9 mouse cellular contexts compared by ENCODE assay signal in the genomic region with DNA sequence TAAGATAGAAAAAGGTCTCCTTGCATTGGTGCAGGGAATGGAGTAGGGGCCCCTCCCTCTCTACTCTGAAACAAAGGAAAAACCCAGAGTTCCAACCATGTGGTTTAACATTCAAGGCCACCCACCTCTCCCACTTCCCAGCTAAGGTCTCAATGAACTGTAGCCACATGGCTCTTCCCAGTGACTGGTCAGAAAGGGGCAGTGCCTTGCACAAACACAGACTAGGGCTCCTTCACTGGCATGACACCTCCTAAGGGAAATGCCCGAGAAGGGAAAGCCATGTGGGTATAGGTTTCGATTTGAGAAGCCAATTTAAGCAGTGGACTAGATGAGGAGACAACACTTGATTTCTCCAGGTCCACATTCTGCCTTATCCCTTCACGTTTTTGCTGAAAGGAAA. TPM values are rescaled to one million over a fixed set of nuclear protein-coding genes. Genes with fewer than 3 reads are reported as not detected.
DNase-seq lines count a peak whose midpoint lies in the region; ATAC-seq and TF ChIP-seq lines count a peak whose summit lies in the region.
"Had no signal": no experiment of that assay in that cellular context is flagged by ENCODE, and none has a peak within 500 bp of the region (broad histone marks: within the 10 kb centered on the region; RNA-seq: fewer than 3 reads in every experiment).

No protein-coding gene starts in this region.

- peak overlapping the region; percentile 85; the same call in 1 of the 2 replicates for H3K9ac ChIP-seq in heart, embryonic 14.5 days (ENCODE audit: low read length)
- H3K9ac ChIP-seq in heart, postnatal 0 days (replicated peaks; ENCODE audit: low read depth, low read length), result peak overlapping the region; percentile 78; the same call in 1 of the 2 replicates
- no peak overlapping the region for H3K9ac ChIP-seq in midbrain, embryonic 12.5 days (replicated peaks)

- H3K27ac ChIP-seq in heart, embryonic 14.5 days (replicated peaks in 1 of 2; ENCODE audit: control insufficient read depth in 1 of 2, insufficient read depth in 1 of 2, low read depth in 2 of 2, low read length in 2 of 2), result no peak overlapping the region
- no peak overlapping the region for H3K27ac ChIP-seq in heart, postnatal 0 days (ENCODE audit: low read depth)
- H3K27ac ChIP-seq in midbrain, embryonic 12.5 days (replicated peaks), result no peak overlapping the region

- no peaks in the 10 kb centered on the region for H3K27me3 ChIP-seq in heart, embryonic 14.5 days (ENCODE audit: control insufficient read depth, insufficient read depth, low read length)
- no peaks in the 10 kb centered on the region for H3K27me3 ChIP-seq in heart, postnatal 0 days (ENCODE audit: control insufficient read depth, insufficient read depth, low read length)
- H3K27me3 ChIP-seq in midbrain, embryonic 12.5 days, result no peaks in the 10 kb centered on the region
- H3K27me3 ChIP-seq: Patski had no signal

- TF ChIP-seq CTCF in brain, embryonic 14.5 days (IDR thresholded peaks at IDR 0.05; ENCODE audit: borderline replicate concordance, extremely low read depth, insufficient read depth, insufficient read length), result no peak
- no peak for TF ChIP-seq CTCF in heart, postnatal 0 days (IDR thresholded peaks at IDR 0.05; ENCODE audit: low read depth)

- no peak for ATAC-seq in heart, embryonic 14.5 days (ENCODE audit: insufficient number of reproducible peaks, insufficient read depth, low FRiP score, low read depth)
- no peak for ATAC-seq in heart, postnatal 0 days (ENCODE audit: insufficient read depth, low read depth)
- ATAC-seq in midbrain, embryonic 12.5 days (ENCODE audit: low FRiP score, low read depth), result no peak
- no peak for ATAC-seq in erythroblast, adult 5-6 weeks (replicated peaks; ENCODE audit: low FRiP score, poor library complexity, severe bottlenecking)
- ATAC-seq: Patski had no signal

- no peaks in the 10 kb centered on the region for H3K9me3 ChIP-seq in heart, embryonic 14.5 days (ENCODE audit: control insufficient read depth, low read length)
- no peaks in the 10 kb centered on the region for H3K9me3 ChIP-seq in heart, postnatal 0 days (replicated peaks; ENCODE audit: control insufficient read depth, low read length)
- no peaks in the 10 kb centered on the region for H3K9me3 ChIP-seq in midbrain, embryonic 12.5 days

- peak overlapping the region; percentile 89 for H3K4me2 ChIP-seq in heart, embryonic 14.5 days (ENCODE audit: low read length)
- peak overlapping the region; percentile 99 for H3K4me2 ChIP-seq in heart, postnatal 0 days (ENCODE audit: low read depth, low read length)
- peak overlapping the region; percentile 77 for H3K4me2 ChIP-seq in midbrain, embryonic 12.5 days (replicated peaks)

- 41% methylated on average over 3 of the region's 3 CpGs for WGBS in heart, embryonic 14.5 days
- 36% methylated on average over 3 of the region's 3 CpGs for WGBS in heart, postnatal 0 days
- 50% methylated on average over 3 of the region's 3 CpGs for WGBS in midbrain, embryonic 12.5 days

- no peaks in the 10 kb centered on the region for H3K36me3 ChIP-seq in heart, embryonic 14.5 days (ENCODE audit: control insufficient read depth, insufficient read depth, low read length)
- H3K36me3 ChIP-seq in heart, postnatal 0 days (replicated peaks; ENCODE audit: control insufficient read depth, insufficient read depth, low read length), result no peaks in the 10 kb centered on the region
- no peaks in the 10 kb centered on the region for H3K36me3 ChIP-seq in midbrain, embryonic 12.5 days

- H3K4me3 ChIP-seq in heart, embryonic 14.5 days (ENCODE audit: control insufficient read depth in 1 of 2, insufficient read depth in 1 of 2, low read depth in 1 of 2, low read length in 2 of 2), result peak overlapping the region; percentile 1 to 80; a peak in 3 of 4 replicates
- H3K4me3 ChIP-seq in heart, postnatal 0 days (ENCODE audit: low read depth, low read length), result peak overlapping the region; percentile 82
- peak overlapping the region; percentile 64 for H3K4me3 ChIP-seq in midbrain, embryonic 12.5 days

- no peak for TF ChIP-seq EP300 in heart, postnatal 0 days (IDR thresholded peaks at IDR 0.05; ENCODE audit: low read depth)

- peaks cover 8 to 48% of the 10 kb centered on the region in 2 experiments for H3K4me1 ChIP-seq in heart, embryonic 14.5 days (ENCODE audit: control insufficient read depth in 2 of 2, insufficient read depth in 2 of 2, low read length in 2 of 2)
- H3K4me1 ChIP-seq in heart, postnatal 0 days (ENCODE audit: control insufficient read depth, insufficient read depth), result peaks cover 55% of the 10 kb centered on the region
- H3K4me1 ChIP-seq in midbrain, embryonic 12.5 days, result peaks cover 41% of the 10 kb centered on the region

- DNase-seq in heart, adult 8-10 months (ENCODE audit: low spot score), result no peak
- DNase-seq in brain, embryonic 14.5 days (ENCODE audit: low read depth), result peak; percentile 34
- no peak for DNase-seq in heart, postnatal 0 days (ENCODE audit: low spot score)
- DNase-seq in ovary, adult 18-20 months (ENCODE audit: low spot score), result no peak
- DNase-seq in layer of hippocampus, adult 9-11 months, result no peak

- TF ChIP-seq POLR2A in brain, embryonic 14.5 days (IDR thresholded peaks at IDR 0.05; ENCODE audit: borderline replicate concordance, extremely low read depth, insufficient read depth, insufficient read length, poor library complexity, severe bottlenecking), result no peak

RNA-seq across cellular contexts. Expression of a gene that starts 3.4 kb away (rescaled TPM):
- 14.9 and 15.7 TPM in 2 replicates for polyA plus RNA-seq in heart, embryonic 14.5 days (2014; fragmentation: Nextera tagmentation; extraction: Ambion mirVana)
- 10 to 100 TPM; 18.0 to 24.2 (median 20.2) TPM for total RNA-seq in heart, adult 8-10 months (2022)
- polyA plus RNA-seq in brain, embryonic 14.5 days (2012; rRNA removed), result 31.5 and 51.1 TPM in 2 replicates
- 18.1 and 29.7 TPM in 2 replicates for total RNA-seq in heart, postnatal 0 days (2014; rRNA removed; ENCODE audit: low replicate concordance)
- 5.9 and 6.4 TPM in 2 replicates for polyA plus RNA-seq in heart, postnatal 0 days (2015; fragmentation: Nextera tagmentation; extraction: Ambion mirVana)
- 18.9 and 19.9 TPM in 2 replicates for polyA plus RNA-seq in midbrain, embryonic 12.5 days (2016; fragmentation: Nextera tagmentation; extraction: Ambion mirVana)
- 16.7 and 20.7 TPM in 2 replicates for total RNA-seq in erythroblast, adult 5-6 weeks (2015; ENCODE audit: low replicate concordance)
- 9.9 and 16.5 TPM in 2 replicates for total RNA-seq in erythroblast, adult 5-6 weeks (2017; ENCODE audit: low replicate concordance)

RNA-seq across cellular contexts. Expression of a gene that starts 3.9 kb away (rescaled TPM):
- polyA plus RNA-seq in heart, embryonic 14.5 days (2014; fragmentation: Nextera tagmentation; extraction: Ambion mirVana), result 2.0 and 2.2 TPM in 2 replicates
- total RNA-seq in heart, adult 8-10 months (2022), result 1 to 10 TPM in 1 of 4 experiments, under 1 TPM in 3; 0.65 to 1.1 (median 0.76) TPM
- polyA plus RNA-seq in brain, embryonic 14.5 days (2012; rRNA removed), result 1.1 and 2.1 TPM in 2 replicates
- total RNA-seq in heart, postnatal 0 days (2014; rRNA removed; ENCODE audit: low replicate concordance), result not detected in 2 replicates
- polyA plus RNA-seq in heart, postnatal 0 days (2015; fragmentation: Nextera tagmentation; extraction: Ambion mirVana), result 1.1 and 1.6 TPM in 2 replicates
- polyA plus RNA-seq in midbrain, embryonic 12.5 days (2016; fragmentation: Nextera tagmentation; extraction: Ambion mirVana), result 4.1 TPM in 2 replicates
- 3.1 TPM in 1 of 2 replicates, not detected in the other for total RNA-seq in erythroblast, adult 5-6 weeks (2015; ENCODE audit: low replicate concordance)
- 0.43 TPM in 1 of 2 replicates, not detected in the other for total RNA-seq in erythroblast, adult 5-6 weeks (2017; ENCODE audit: low replicate concordance)
